Mouse (Mus musculus) myocyte (in vitro differentiated cells): ENCODE measurements around the gene Nhsl2.

Experiments used
- E2F4 ChIP-seq: IDR thresholded peaks from one replicate; pipeline ENCODE4 v1.6.1; 2011; ENCODE audit warnings: mild to moderate bottlenecking, control low read depth, moderate library complexity; ENCODE audit not compliant: insufficient read depth
- MAX ChIP-seq: IDR thresholded peaks from one replicate; pipeline ENCODE4 v1.6.1; 2011; ENCODE audit warnings: low read depth, mild to moderate bottlenecking, control low read depth
- MYOD1 ChIP-seq, 3 experiments: IDR thresholded peaks; one replicate each; pipeline ENCODE4 v1.6.1; 2011; ENCODE audit warnings: control low read depth in 2 of 3, low read depth in 2 of 3, mild to moderate bottlenecking in 2 of 3, moderate library complexity in 1 of 3; ENCODE audit not compliant: insufficient read length in 2 of 3, control insufficient read depth in 1 of 3
- MYOG ChIP-seq, 3 experiments: IDR thresholded peaks; one replicate each; pipeline ENCODE4 v1.6.1; 2011; ENCODE audit warnings: control low read depth in 2 of 3, low read depth in 2 of 3, mild to moderate bottlenecking in 2 of 3; ENCODE audit not compliant: insufficient read length in 2 of 3, control insufficient read depth in 1 of 3, insufficient read depth in 1 of 3
- POLR2A ChIP-seq: IDR thresholded peaks from one replicate; pipeline ENCODE4 v1.6.1; 2011; ENCODE audit warnings: low read depth, mild to moderate bottlenecking, control low read depth, moderate library complexity; ENCODE audit not compliant: insufficient read length
- POLR2AphosphoS2 ChIP-seq: IDR thresholded peaks from one replicate; pipeline ENCODE4 v1.6.1; 2011; ENCODE audit warnings: low read depth, control low read depth; ENCODE audit not compliant: insufficient read length
- SRF ChIP-seq: IDR thresholded peaks from one replicate; pipeline ENCODE4 v1.6.1; 2011; ENCODE audit warnings: low read depth; ENCODE audit not compliant: control insufficient read depth, insufficient read length
- TCF12 ChIP-seq: IDR thresholded peaks from one replicate; pipeline ENCODE4 v1.6.1; 2011; ENCODE audit warnings: mild to moderate bottlenecking, control low read depth; ENCODE audit not compliant: poor library complexity, insufficient read depth, severe bottlenecking

DNA sequence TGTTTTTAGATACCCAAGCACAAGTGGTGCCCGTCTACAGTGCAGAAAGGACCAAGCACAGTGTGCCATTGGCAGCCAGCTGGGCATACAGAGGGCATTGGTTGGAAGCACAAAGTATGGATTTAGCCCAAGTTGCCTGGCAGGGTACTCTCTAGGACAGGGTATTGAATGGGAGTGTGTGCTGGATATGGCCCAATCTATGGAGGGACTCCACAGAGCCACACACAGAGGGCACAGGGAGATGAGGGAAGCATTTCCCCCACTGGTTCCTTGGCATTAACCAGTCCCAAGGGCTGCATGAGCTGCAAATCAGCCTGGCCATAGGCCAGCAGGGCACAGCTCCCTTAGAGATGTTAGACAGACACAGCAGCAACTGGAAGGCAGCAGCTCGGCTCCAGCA, 79.9 kb downstream of the Nhsl2 start:
- TF ChIP-seq MAX: no peak
- no peak for TF ChIP-seq E2F4
- TF ChIP-seq MYOD1 (IDR thresholded peaks at IDR 0.05; ENCODE audit: control insufficient read depth in 1 of 3, insufficient read length in 2 of 3, low read depth in 2 of 3): no peak
- TF ChIP-seq POLR2A: no peak
- TF ChIP-seq POLR2AphosphoS2: no peak
- TF ChIP-seq MYOG (IDR thresholded peaks at IDR 0.05; ENCODE audit: control insufficient read depth in 1 of 3, insufficient read depth in 1 of 3, insufficient read length in 2 of 3, low read depth in 2 of 3): no peak
- no peak for TF ChIP-seq SRF
- TF ChIP-seq TCF12: no peak
